Mouse (Mus musculus): ENCODE measurements at regions not wholly inside any gene's neighbourhood (a gene's known extent, or its start where the extent isn't known, plus 50 kb on each side); places are given as distances from the start of the nearest gene placed in this dataset.
"Not testable (repeated sequence)": the region's sequence is repeated elsewhere in the genome, so short reads cannot be mapped to it uniquely, and the experiment has no call there.

DNA sequence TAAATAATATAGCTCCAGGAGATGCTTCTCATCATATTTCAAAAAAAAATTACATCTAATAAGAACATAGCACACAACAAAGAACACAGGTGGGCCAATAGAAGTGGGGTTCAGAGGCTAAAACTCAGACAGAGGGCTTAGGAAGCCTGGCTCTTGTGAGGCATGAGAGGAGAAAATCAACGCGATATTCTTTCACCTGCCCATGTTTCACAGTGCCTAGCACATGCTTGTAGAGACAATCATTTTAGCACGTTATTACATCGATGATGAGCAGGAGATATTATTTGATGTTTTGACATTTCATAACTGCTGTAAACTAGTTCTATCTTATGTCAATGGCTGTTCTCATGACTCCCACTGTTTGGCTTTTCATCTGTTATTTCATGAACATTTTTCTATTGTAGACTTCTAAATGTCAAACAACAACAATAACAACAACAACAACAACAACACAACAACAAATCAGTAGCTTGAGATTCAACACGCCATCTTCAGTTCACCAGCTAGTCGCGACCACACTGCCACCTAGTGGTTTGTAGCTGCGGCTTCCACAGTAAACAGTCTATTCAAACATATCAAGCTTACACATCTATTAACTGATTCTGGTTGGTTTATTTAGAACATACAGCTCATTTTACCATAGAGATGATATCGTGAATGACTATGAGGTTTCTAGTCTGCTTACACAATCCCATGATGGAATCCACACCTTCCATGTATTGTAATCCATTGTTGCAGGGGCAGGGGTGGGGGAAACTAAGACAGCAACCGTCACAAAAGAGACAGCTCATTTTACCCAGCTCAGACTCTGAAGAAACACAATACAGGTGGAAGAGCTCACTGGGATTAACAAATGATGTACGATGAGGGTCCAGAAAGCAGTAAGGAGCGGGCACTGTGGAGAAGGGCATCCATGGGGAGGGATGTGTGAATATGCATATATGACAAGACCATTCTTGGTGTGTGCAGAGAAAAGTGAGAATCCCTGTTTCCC lies 60.5 kb upstream of the Tmem200a start:
- peak; percentile 61 for DNase-seq (ENCODE audit: low spot score)
- Histone ChIP-seq H3K27me3 (replicated peaks; ENCODE audit: low read depth, poor library complexity, severe bottlenecking) (no peaks in the 10 kb centered on the region), H3K4me3 (no peak overlapping the region), H3K4me1 (no peaks in the 10 kb centered on the region), H3K9me3 (no peaks in the 10 kb centered on the region), H3K36me3 (replicated peaks) (no peaks in the 10 kb centered on the region), H3K27ac (replicated peaks) (no peak overlapping the region)
- WGBS: 35% methylated on average over 12 of the region's 12 CpGs

DNA sequence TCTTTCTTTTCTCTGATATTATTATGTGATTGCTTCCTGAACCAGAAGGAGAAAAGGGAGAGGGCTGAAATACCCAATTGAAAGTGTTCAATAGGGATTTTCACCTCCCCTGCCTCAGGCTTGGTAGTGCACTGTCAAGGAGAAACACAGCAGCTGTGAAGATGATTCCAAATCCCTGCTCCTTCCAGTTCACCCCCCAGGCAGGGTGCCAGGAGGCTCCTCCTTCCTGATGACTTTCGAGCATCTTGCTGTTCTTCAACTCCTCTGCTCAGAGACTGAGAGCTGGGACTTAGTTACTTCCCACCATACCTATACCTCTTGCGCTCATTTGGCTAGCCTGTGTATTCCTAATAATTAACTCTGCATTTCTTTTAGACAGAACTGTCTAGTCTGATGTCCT lies 73.7 kb upstream of the Tmem200a start:
- WGBS: 79% methylated on average over 2 of the region's 2 CpGs
- Histone ChIP-seq H3K4me1 (no peaks in the 10 kb centered on the region), H3K4me3 (no peak overlapping the region), H3K36me3 (replicated peaks) (no peaks in the 10 kb centered on the region), H3K9me3 (no peaks in the 10 kb centered on the region), H3K27me3 (replicated peaks; ENCODE audit: low read depth, poor library complexity, severe bottlenecking) (no peaks in the 10 kb centered on the region), H3K27ac (replicated peaks) (no peak overlapping the region)
- DNase-seq (ENCODE audit: low spot score): no peak

DNA sequence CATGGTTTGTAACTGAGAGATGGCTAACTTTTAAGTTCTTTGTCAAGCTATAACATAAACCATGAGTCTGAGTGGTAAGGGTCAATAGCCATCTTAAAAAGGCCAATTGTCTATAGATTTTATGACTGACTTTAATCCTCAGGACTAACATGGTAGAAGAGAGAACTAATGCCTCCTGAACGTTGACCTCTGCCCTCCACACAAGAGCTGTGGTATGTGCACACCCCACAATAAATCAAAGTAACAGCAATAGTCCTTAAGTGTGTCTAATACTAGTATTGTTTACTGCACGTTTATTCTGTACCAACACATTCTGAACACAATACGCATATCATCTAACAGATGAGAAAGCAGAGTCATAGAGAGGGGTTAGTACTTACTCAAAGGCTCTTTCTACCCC lies 70.7 kb upstream of the Samd3 start:
- Histone ChIP-seq H3K9me3 (no peaks in the 10 kb centered on the region), H3K27ac (replicated peaks) (no peak overlapping the region), H3K4me1 (no peaks in the 10 kb centered on the region), H3K27me3 (replicated peaks; ENCODE audit: low read depth, poor library complexity, severe bottlenecking) (no peaks in the 10 kb centered on the region), H3K4me3 (no peak overlapping the region), H3K36me3 (replicated peaks) (no peaks in the 10 kb centered on the region)
- DNase-seq (ENCODE audit: low spot score): no peak
- whole genome bisulfite sequencing: 64% methylated on average over 3 of the region's 3 CpGs

DNA sequence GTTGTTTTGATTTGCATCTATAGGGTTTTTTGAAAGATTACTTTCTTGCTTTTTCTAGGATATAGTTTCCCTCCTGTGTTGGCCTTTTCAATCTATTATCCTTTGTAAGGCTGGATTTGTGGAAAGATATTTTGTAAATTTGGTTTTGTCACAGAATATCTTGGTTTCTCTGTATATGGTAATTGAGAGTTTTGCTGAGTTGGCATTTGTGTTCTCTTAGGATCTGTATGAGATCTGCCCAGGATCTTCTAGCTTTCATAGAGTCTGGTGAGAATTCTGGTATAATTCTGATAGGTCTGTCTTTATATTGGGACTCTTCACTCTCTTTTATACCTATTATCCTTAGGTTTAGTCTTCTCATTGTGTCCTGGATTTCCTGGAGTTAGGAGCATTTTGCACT lies 68.4 kb upstream of the Samd3 start:
- not testable (repeated sequence) for H3K27me3 ChIP-seq (replicated peaks; ENCODE audit: low read depth, poor library complexity, severe bottlenecking); H3K4me1 ChIP-seq; H3K9me3 ChIP-seq; DNase-seq (ENCODE audit: low spot score); H3K4me3 ChIP-seq; H3K36me3 ChIP-seq (replicated peaks); H3K27ac ChIP-seq (replicated peaks)

DNA sequence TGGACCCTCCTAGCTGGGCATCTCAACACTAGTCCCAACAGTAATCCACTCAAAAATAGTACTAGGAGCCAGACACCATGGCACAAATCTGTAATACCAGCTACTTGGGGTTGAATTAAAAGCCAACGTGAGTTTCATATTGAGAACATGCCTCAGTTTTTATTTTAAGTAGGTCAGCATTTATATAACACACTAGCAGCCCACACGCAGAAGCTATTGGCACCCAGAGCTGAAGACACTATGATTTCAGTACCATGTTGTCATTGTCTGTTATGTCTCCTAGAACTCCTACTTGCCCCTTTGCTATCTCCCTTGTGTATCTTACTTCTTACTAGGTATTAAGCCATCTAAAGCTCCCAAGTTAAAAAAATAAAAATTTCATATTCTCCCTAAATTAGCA lies 65.0 kb upstream of the Samd3 start:
- no peak overlapping the region for H3K4me3 ChIP-seq
- WGBS: 85% methylated on average over 2 of the region's 2 CpGs
- H3K27ac ChIP-seq (replicated peaks): no peak overlapping the region
- no peaks in the 10 kb centered on the region for H3K27me3 ChIP-seq (replicated peaks; ENCODE audit: low read depth, poor library complexity, severe bottlenecking)
- no peaks in the 10 kb centered on the region for H3K9me3 ChIP-seq
- H3K36me3 ChIP-seq (replicated peaks): no peaks in the 10 kb centered on the region
- no peak for DNase-seq (ENCODE audit: low spot score)
- H3K4me1 ChIP-seq: no peaks in the 10 kb centered on the region

DNA sequence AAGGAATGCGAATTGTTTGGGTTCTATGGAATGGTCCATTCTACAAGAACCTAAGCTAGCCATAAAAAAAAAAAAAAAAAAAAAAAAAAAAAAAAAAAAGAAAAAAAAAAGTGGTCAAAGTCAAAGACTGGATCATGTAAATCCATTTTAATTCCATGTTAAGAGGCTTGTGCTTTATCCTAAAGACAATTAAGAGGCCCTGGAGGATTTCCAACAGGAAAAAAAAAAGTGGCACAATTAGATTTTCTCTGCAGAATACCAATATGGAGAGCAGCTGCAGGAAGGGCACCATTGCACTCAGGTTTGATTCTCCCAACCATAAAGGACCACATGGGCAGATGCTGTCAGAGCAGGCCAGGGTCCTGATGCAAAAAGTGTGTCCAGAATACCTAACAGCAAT lies 51.9 kb upstream of the Samd3 start:
- Histone ChIP-seq H3K9me3 (no peaks in the 10 kb centered on the region), H3K4me1 (no peaks in the 10 kb centered on the region), H3K27me3 (replicated peaks; ENCODE audit: low read depth, poor library complexity, severe bottlenecking) (no peaks in the 10 kb centered on the region), H3K27ac (replicated peaks) (no peak overlapping the region), H3K4me3 (no peak overlapping the region), H3K36me3 (replicated peaks) (no peaks in the 10 kb centered on the region)
- 87% methylated on average over 1 of the region's 1 CpGs for WGBS
- no peak for DNase-seq (ENCODE audit: low spot score)

DNA sequence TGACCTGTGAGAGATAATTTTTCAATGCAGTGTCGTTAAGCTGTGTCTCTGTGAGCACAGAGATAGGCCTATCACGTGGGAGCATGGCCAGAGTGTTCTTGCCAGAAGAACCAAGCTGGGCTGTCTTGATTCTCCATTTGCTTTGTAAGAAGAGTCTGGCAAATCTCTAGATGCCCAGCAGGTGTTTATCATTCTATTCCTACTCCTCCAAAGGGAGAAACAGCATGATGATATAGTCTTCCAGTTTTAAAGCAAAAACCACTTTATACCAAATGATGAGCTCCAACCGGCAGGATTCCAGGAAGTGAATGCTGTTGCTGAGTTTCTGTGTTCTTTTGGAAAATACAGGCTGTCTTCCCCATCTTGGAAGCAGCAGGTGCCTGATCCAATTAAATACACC lies 51.2 kb upstream of the Samd3 start:
- no peak overlapping the region for H3K4me3 ChIP-seq
- 77% methylated on average over 3 of the region's 3 CpGs for WGBS
- no peak for DNase-seq (ENCODE audit: low spot score)
- H3K27me3 ChIP-seq (replicated peaks; ENCODE audit: low read depth, poor library complexity, severe bottlenecking): no peaks in the 10 kb centered on the region
- no peaks in the 10 kb centered on the region for H3K4me1 ChIP-seq
- H3K27ac ChIP-seq (replicated peaks): no peak overlapping the region
- no peaks in the 10 kb centered on the region for H3K36me3 ChIP-seq (replicated peaks)
- no peaks in the 10 kb centered on the region for H3K9me3 ChIP-seq
